Mouse (Mus musculus) myocyte (in vitro differentiated cells): Measurements from ENCODE around the gene Dapk3.

Source experiments
- CEBPB ChIP-seq: IDR thresholded peaks from 2 replicates; pipeline ENCODE4 v1.6.1; 2011; ENCODE audit warnings: mild to moderate bottlenecking, moderate library complexity; ENCODE audit not compliant: poor library complexity, insufficient read depth, severe bottlenecking
- E2F4 ChIP-seq: IDR thresholded peaks from one replicate; pipeline ENCODE4 v1.6.1; 2011; ENCODE audit warnings: mild to moderate bottlenecking, control low read depth, moderate library complexity; ENCODE audit not compliant: insufficient read depth
- MAX ChIP-seq: IDR thresholded peaks from one replicate; pipeline ENCODE4 v1.6.1; 2011; ENCODE audit warnings: low read depth, mild to moderate bottlenecking, control low read depth
- MYOG ChIP-seq, 3 experiments: IDR thresholded peaks; one replicate each; pipeline ENCODE4 v1.6.1; 2011; ENCODE audit warnings: control low read depth in 2 of 3, low read depth in 2 of 3, mild to moderate bottlenecking in 2 of 3; ENCODE audit not compliant: insufficient read length in 2 of 3, control insufficient read depth in 1 of 3, insufficient read depth in 1 of 3
- POLR2A ChIP-seq: IDR thresholded peaks from one replicate; pipeline ENCODE4 v1.6.1; 2011; ENCODE audit warnings: low read depth, mild to moderate bottlenecking, control low read depth, moderate library complexity; ENCODE audit not compliant: insufficient read length
- POLR2AphosphoS2 ChIP-seq: IDR thresholded peaks from one replicate; pipeline ENCODE4 v1.6.1; 2011; ENCODE audit warnings: low read depth, control low read depth; ENCODE audit not compliant: insufficient read length
- SRF ChIP-seq: IDR thresholded peaks from one replicate; pipeline ENCODE4 v1.6.1; 2011; ENCODE audit warnings: low read depth; ENCODE audit not compliant: control insufficient read depth, insufficient read length
- TCF12 ChIP-seq: IDR thresholded peaks from one replicate; pipeline ENCODE4 v1.6.1; 2011; ENCODE audit warnings: mild to moderate bottlenecking, control low read depth; ENCODE audit not compliant: poor library complexity, insufficient read depth, severe bottlenecking
- TCF3 ChIP-seq: IDR thresholded peaks from one replicate; pipeline ENCODE4 v1.6.1; 2011; ENCODE audit warnings: low read depth, control low read depth; ENCODE audit not compliant: insufficient read length
- USF1 ChIP-seq: IDR thresholded peaks from one replicate; pipeline ENCODE4 v1.6.1; 2011; ENCODE audit warnings: low read depth, mild to moderate bottlenecking, control low read depth, moderate library complexity

- TF ChIP-seq POLR2A (no peak), E2F4 (no peak), USF1 (no peak), SRF (no peak), TCF12 (no peak), POLR2AphosphoS2 (peak; percentile 40), TCF3 (no peak), MAX (no peak), CEBPB (no peak), MYOG (IDR thresholded peaks at IDR 0.05; ENCODE audit: control insufficient read depth in 1 of 3, insufficient read depth in 1 of 3, insufficient read length in 2 of 3, low read depth in 2 of 3) (peak in 1 of 3 experiments; percentile 65)
Observed at GRCm38 (mm10) chr10:81196470-81197065, 13.8 kb downstream of the Dapk3 start.
